Mouse (Mus musculus) frontal cortex, adult 2 months (tissue): ENCODE measurements around the gene Gm14147. TPM values are rescaled to one million over a fixed set of nuclear protein-coding genes. Genes with fewer than 3 reads are reported as not detected.
"Not testable (repeated sequence)": the region's sequence is repeated elsewhere in the genome, so short reads cannot be mapped to it uniquely, and the experiment has no call there.

Source experiments
- DNase-seq, 2 experiments: peaks; one replicate each; pipeline ENCODE4 v3.0.0; 2022; ENCODE audit warnings: low spot score in 1 of 2; ENCODE audit errors: extremely low spot score in 1 of 2
- polyA plus RNA-seq: library from polyadenylated mRNA; depleted of rRNA; stranded (reverse); fragments of >200 nt; gene quantifications from 2 replicates; pipeline ENCODE4 v1.2.3, GENCODE M21; 2012; rRNA removed

The Gm14147 gene
- not detected in 2 replicates for polyA plus RNA-seq

DNA sequence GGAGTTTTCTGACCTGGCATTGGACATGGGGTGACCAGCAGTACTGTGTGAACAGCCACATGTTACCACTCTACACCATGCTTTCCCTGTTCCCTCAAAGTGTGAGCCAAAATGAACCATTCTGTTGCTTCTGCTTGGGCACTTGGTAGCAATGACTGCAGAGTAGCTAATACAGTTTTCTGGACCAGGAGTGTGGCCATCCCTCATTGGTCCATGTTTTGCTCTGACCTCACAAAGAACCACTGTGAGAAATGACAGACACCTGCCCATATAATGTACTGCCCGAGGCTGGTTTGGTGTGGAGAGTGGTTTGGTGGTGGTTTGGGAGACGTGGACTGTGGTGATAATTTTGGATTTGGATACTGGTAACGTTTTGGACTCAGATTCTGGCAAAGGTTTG, at the start of gene Gm14147:
Gene Gm14147, plus strand, starts transcription at position 301 of the 400 bp plus-strand sequence.
- DNase-seq: not testable (repeated sequence)

DNA sequence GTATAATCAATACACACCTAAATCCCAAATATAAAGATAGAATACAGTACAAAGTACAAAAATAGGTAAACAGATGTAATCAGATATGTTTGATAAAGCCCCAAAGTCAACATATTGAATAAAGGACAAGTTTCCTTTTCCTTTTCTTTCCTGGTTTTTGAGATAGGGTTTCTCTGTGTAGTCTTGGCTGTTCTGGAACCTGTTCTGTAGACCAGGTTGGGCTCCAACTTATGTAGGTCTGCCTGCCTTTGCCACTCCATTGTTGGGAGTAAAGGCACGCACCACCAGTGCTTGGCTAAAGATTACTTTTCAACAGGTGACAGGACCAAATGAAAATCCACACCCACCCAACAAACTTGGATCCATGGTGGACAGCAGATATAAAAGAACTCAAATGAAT, 41.4 kb upstream of the Gm14147 start:
- DNase-seq: no peak

DNA sequence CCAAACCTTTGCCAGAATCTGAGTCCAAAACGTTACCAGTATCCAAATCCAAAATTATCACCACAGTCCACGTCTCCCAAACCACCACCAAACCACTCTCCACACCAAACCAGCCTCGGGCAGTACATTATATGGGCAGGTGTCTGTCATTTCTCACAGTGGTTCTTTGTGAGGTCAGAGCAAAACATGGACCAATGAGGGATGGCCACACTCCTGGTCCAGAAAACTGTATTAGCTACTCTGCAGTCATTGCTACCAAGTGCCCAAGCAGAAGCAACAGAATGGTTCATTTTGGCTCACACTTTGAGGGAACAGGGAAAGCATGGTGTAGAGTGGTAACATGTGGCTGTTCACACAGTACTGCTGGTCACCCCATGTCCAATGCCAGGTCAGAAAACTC, 5.8 kb upstream of the Gm14147 start, which contains the start of gene Gm14151:
Gene Gm14151, minus strand, starts transcription at position 101 of the 400 bp plus-strand sequence.
- not testable (repeated sequence) for DNase-seq

Other genes with a start within 250 kb of the Gm14147 start
- gene Abhd12, start 193.5 kb upstream of the Gm14147 start, polyA plus RNA-seq: 286 and 297 TPM in 2 replicates
- 1.3 and 1.9 TPM in 2 replicates for gene Gins1, start 192.8 kb upstream of the Gm14147 start, polyA plus RNA-seq
- gene Ninl, start 58.9 kb upstream of the Gm14147 start, polyA plus RNA-seq: 6.2 and 7.2 TPM in 2 replicates
- gene Nanp, start 58.8 kb upstream of the Gm14147 start, polyA plus RNA-seq: 17.4 and 20.5 TPM in 2 replicates
- not detected in 2 replicates for gene Gm14151, start 5.9 kb upstream of the Gm14147 start, polyA plus RNA-seq